Mouse (Mus musculus) liver, embryonic 14.5 days (tissue): ENCODE data around the gene Sord.

Source experiments
- CTCF ChIP-seq: IDR thresholded peaks from 2 replicates; pipeline ENCODE4 v1.5.1; 2016; ENCODE audit warnings: antibody characterized with exemption, low read depth, control low read depth
- EP300 ChIP-seq: IDR thresholded peaks from 2 replicates; pipeline ENCODE4 v1.6.1; 2016; ENCODE audit warnings: antibody characterized with exemption, low read depth

GRCm38 (mm10) chr2:122233341-122233740 lies 1.2 kb upstream of the Sord start:
- TF ChIP-seq CTCF (no peak), EP300 (no peak)
